Mouse (Mus musculus) heart, embryonic 10.5 days (tissue): Measurements from ENCODE around the gene Lifr. TPM values are rescaled to one million over a fixed set of nuclear protein-coding genes. Genes with fewer than 3 reads are reported as not detected.

Source experiments
- DNase-seq: peaks from one replicate; pipeline ENCODE4 v3.0.0-alpha.2; 2017; ENCODE audit warnings: low spot score
- H3K27ac ChIP-seq: fragments of 300-500 bp; sonication (generic); 2 replicates; pipeline ENCODE4 v1.5.1; 2016; ENCODE audit warnings: mild to moderate bottlenecking
- H3K27me3 ChIP-seq: fragments of 300-500 bp; sonication (generic); 2 replicates; pipeline ENCODE4 v1.6.1; 2016; ENCODE audit warnings: mild to moderate bottlenecking; ENCODE audit not compliant: poor library complexity, insufficient read depth, severe bottlenecking
- H3K36me3 ChIP-seq: fragments of 300-500 bp; sonication (generic); 2 replicates; pipeline ENCODE4 v1.6.1; 2016; ENCODE audit warnings: mild to moderate bottlenecking, moderate library complexity
- H3K4me1 ChIP-seq: fragments of 300-500 bp; sonication (generic); 2 replicates; pipeline ENCODE4 v1.6.1; 2016; ENCODE audit warnings: mild to moderate bottlenecking
- H3K4me3 ChIP-seq: fragments of 300-500 bp; sonication (generic); 2 replicates; pipeline ENCODE4 v1.5.1; 2016; ENCODE audit warnings: mild to moderate bottlenecking, moderate library complexity
- H3K9me3 ChIP-seq: fragments of 300-500 bp; sonication (generic); 2 replicates; pipeline ENCODE4 v1.6.1; 2016; ENCODE audit warnings: mild to moderate bottlenecking, moderate library complexity
- WGBS: fragments of 180-500 bp; shearing (Covaris S2); methylation state at CpG from one replicate; pipeline ENCODE4 v1.1.7; 2016; 5-methylcytosine and 5-hydroxymethylcytosine counted together
- polyA plus RNA-seq: library from polyadenylated mRNA; unstranded; fragments of >200 nt; fragmentation: Nextera tagmentation; extraction: Ambion mirVana; gene quantifications from 2 replicates; pipeline ENCODE4 v1.2.1, GENCODE M21; 2016

Lifr gene
- polyA plus RNA-seq, 1 experiment from 2014 or later, result 20.5 TPM

- Histone ChIP-seq H3K9me3 (no peaks in the 10 kb centered on the region), H3K27ac (no peak overlapping the region), H3K36me3 (peaks cover 26% of the 10 kb centered on the region), H3K27me3 (no peaks in the 10 kb centered on the region), H3K4me1 (peaks cover 15% of the 10 kb centered on the region; the same call in 1 of the 2 replicates), H3K4me3 (no peak overlapping the region)
- WGBS, result 90% methylated on average over 15 of the region's 15 CpGs
- no peak for DNase-seq
These were observed 63.8 kb downstream of the Lifr start for GRCm38 (mm10) chr15:7154010-7154736.

- Histone ChIP-seq H3K4me3 (no peak overlapping the region), H3K36me3 (peaks cover 31% of the 10 kb centered on the region), H3K9me3 (no peaks in the 10 kb centered on the region), H3K27me3 (no peaks in the 10 kb centered on the region), H3K27ac (no peak overlapping the region), H3K4me1 (peaks cover 15% of the 10 kb centered on the region; the same call in 1 of the 2 replicates)
- WGBS, result 81% methylated on average over 7 of the region's 7 CpGs
- no peak for DNase-seq
These were observed 64.3 kb downstream of the Lifr start for GRCm38 (mm10) chr15:7154737-7155090.

- Histone ChIP-seq H3K4me3 (no peak overlapping the region), H3K27me3 (no peaks in the 10 kb centered on the region), H3K4me1 (peaks cover 6% of the 10 kb centered on the region; the same call in 1 of the 2 replicates), H3K27ac (no peak overlapping the region), H3K36me3 (peaks cover 44% of the 10 kb centered on the region), H3K9me3 (no peaks in the 10 kb centered on the region)
- no peak for DNase-seq
- 89% methylated on average over 6 of the region's 6 CpGs for WGBS
These were observed 67.2 kb downstream of the Lifr start for GRCm38 (mm10) chr15:7157658-7158057.

- no peak overlapping the region for H3K4me3 ChIP-seq
- no peaks in the 10 kb centered on the region for H3K4me1 ChIP-seq
- 91% methylated on average over 9 of the region's 9 CpGs for WGBS
- H3K9me3 ChIP-seq, result no peaks in the 10 kb centered on the region
- DNase-seq, result no peak
- H3K27me3 ChIP-seq, result no peaks in the 10 kb centered on the region
- peaks cover 55% of the 10 kb centered on the region for H3K36me3 ChIP-seq
- H3K27ac ChIP-seq, result no peak overlapping the region
These were observed 69.5 kb downstream of the Lifr start for GRCm38 (mm10) chr15:7159869-7160268.

- no peak for DNase-seq
- no peaks in the 10 kb centered on the region for H3K4me1 ChIP-seq
- no peak overlapping the region for H3K27ac ChIP-seq
- H3K9me3 ChIP-seq, result no peaks in the 10 kb centered on the region
- no peaks in the 10 kb centered on the region for H3K27me3 ChIP-seq
- peaks cover 57% of the 10 kb centered on the region for H3K36me3 ChIP-seq
- no peak overlapping the region for H3K4me3 ChIP-seq
- WGBS, result 90% methylated on average over 8 of the region's 8 CpGs
These were observed 69.9 kb downstream of the Lifr start for GRCm38 (mm10) chr15:7160321-7160720.

- no peak overlapping the region for H3K27ac ChIP-seq
- H3K9me3 ChIP-seq, result no peaks in the 10 kb centered on the region
- no peak for DNase-seq
- H3K4me3 ChIP-seq, result no peak overlapping the region
- H3K4me1 ChIP-seq, result peaks cover 12% of the 10 kb centered on the region
- peaks cover 52% of the 10 kb centered on the region for H3K36me3 ChIP-seq
- no peaks in the 10 kb centered on the region for H3K27me3 ChIP-seq
- 73% methylated on average over 6 of the region's 6 CpGs for WGBS
These were observed 73.4 kb downstream of the Lifr start for GRCm38 (mm10) chr15:7163851-7164250.

- Histone ChIP-seq H3K27me3 (no peaks in the 10 kb centered on the region), H3K27ac (no peak overlapping the region), H3K9me3 (no peaks in the 10 kb centered on the region), H3K4me1 (peaks cover 12% of the 10 kb centered on the region), H3K36me3 (peaks cover 51% of the 10 kb centered on the region), H3K4me3 (no peak overlapping the region)
- WGBS, result 92% methylated on average over 9 of the region's 9 CpGs
- no peak for DNase-seq
These were observed 76.3 kb downstream of the Lifr start for GRCm38 (mm10) chr15:7166735-7167134.

- peaks cover 12% of the 10 kb centered on the region for H3K4me1 ChIP-seq
These were observed 77.0 kb downstream of the Lifr start for GRCm38 (mm10) chr15:7167238-7167905.

GRCm38 (mm10) chr15:7167906-7168532 lies 77.6 kb downstream of the Lifr start:
- no peak for DNase-seq
- H3K27ac ChIP-seq, result no peak overlapping the region
- no peaks in the 10 kb centered on the region for H3K27me3 ChIP-seq
- H3K36me3 ChIP-seq, result peaks cover 47% of the 10 kb centered on the region
- WGBS, result 71% methylated on average over 11 of the region's 11 CpGs
- no peaks in the 10 kb centered on the region for H3K9me3 ChIP-seq
- H3K4me3 ChIP-seq, result no peak overlapping the region
- H3K4me1 ChIP-seq, result peaks cover 15% of the 10 kb centered on the region

More at GRCm38 (mm10) chr15:7167238-7167905, 77.0 kb downstream of the Lifr start:
- no peaks in the 10 kb centered on the region for H3K27me3 ChIP-seq
- DNase-seq, result no peak
- WGBS, result 84% methylated on average over 10 of the region's 10 CpGs
- no peak overlapping the region for H3K27ac ChIP-seq
- H3K9me3 ChIP-seq, result no peaks in the 10 kb centered on the region
- peaks cover 50% of the 10 kb centered on the region for H3K36me3 ChIP-seq
- H3K4me3 ChIP-seq, result no peak overlapping the region

GRCm38 (mm10) chr15:7172875-7173274 lies 82.5 kb downstream of the Lifr start:
- Histone ChIP-seq H3K4me3 (no peak overlapping the region), H3K27ac (no peak overlapping the region), H3K27me3 (no peaks in the 10 kb centered on the region), H3K4me1 (peaks cover 12% of the 10 kb centered on the region), H3K9me3 (no peaks in the 10 kb centered on the region), H3K36me3 (peaks cover 37% of the 10 kb centered on the region)
- WGBS, result 47% methylated on average over 2 of the region's 2 CpGs
- no peak for DNase-seq

GRCm38 (mm10) chr15:7173346-7173745 lies 82.9 kb downstream of the Lifr start:
- Histone ChIP-seq H3K4me3 (no peak overlapping the region), H3K27me3 (no peaks in the 10 kb centered on the region), H3K9me3 (no peaks in the 10 kb centered on the region), H3K27ac (no peak overlapping the region), H3K36me3 (peaks cover 42% of the 10 kb centered on the region), H3K4me1 (peaks cover 8% of the 10 kb centered on the region; the same call in 1 of the 2 replicates)
- WGBS, result 68% methylated on average over 7 of the region's 7 CpGs
- no peak for DNase-seq

- WGBS, result 87% methylated on average over 8 of the region's 8 CpGs
- H3K27ac ChIP-seq, result no peak overlapping the region
- H3K27me3 ChIP-seq, result no peaks in the 10 kb centered on the region
These were observed 83.4 kb downstream of the Lifr start for GRCm38 (mm10) chr15:7173776-7174175.

GRCm38 (mm10) chr15:7180576-7180975 lies 90.2 kb downstream of the Lifr start:
- H3K36me3 ChIP-seq, result peaks cover 75% of the 10 kb centered on the region
- H3K9me3 ChIP-seq, result no peaks in the 10 kb centered on the region
- H3K4me3 ChIP-seq, result no peak overlapping the region
- no peak for DNase-seq
- WGBS, result 82% methylated on average over 6 of the region's 6 CpGs
- H3K27ac ChIP-seq, result no peak overlapping the region
- no peaks in the 10 kb centered on the region for H3K4me1 ChIP-seq
- no peaks in the 10 kb centered on the region for H3K27me3 ChIP-seq

More at GRCm38 (mm10) chr15:7173776-7174175, 83.4 kb downstream of the Lifr start:
- no peak for DNase-seq
- Histone ChIP-seq H3K9me3 (no peaks in the 10 kb centered on the region), H3K4me1 (peaks cover 8% of the 10 kb centered on the region; the same call in 1 of the 2 replicates), H3K36me3 (peaks cover 43% of the 10 kb centered on the region), H3K4me3 (no peak overlapping the region)
